Mouse (Mus musculus): ENCODE data around the gene Dip2b. TPM values are rescaled to one million over a fixed set of nuclear protein-coding genes. Genes with fewer than 3 reads are reported as not detected.

Dip2b gene
- polyA plus RNA-seq, 1 experiment, result 20.3 TPM

GRCm38 (mm10) chr15:100228535-100229336 is 190.3 kb downstream of the Dip2b start:
- TF ChIP-seq CTCF (IDR thresholded peaks at IDR 0.05; ENCODE audit: control insufficient read depth, insufficient read depth, insufficient replicate concordance, low read depth, low read length) (no peak), POLR2A (IDR thresholded peaks at IDR 0.05; ENCODE audit: control insufficient read depth, low read depth, low read length) (no peak)
- Histone ChIP-seq H3K4me3 (ENCODE audit: control insufficient read depth, low read depth, low read length) (peak overlapping the region; percentile 99), H3K4me1 (ENCODE audit: control insufficient read depth, insufficient read depth, low read length) (peaks cover 15% of the 10 kb centered on the region), H3K27ac (ENCODE audit: control insufficient read depth, insufficient read depth, low read depth, low read length) (peak overlapping the region; percentile 98), H3K36me3 (ENCODE audit: control insufficient read depth, insufficient read depth, low read length) (0 out of 2 replicates have a peak, but pooled peaks cover 2% of the 10 kb centered on the region), H3K27me3 (ENCODE audit: control insufficient read depth, insufficient read depth, low read length) (no peaks in the 10 kb centered on the region)

- 0 out of 2 replicates have a peak, but pooled peaks cover 2% of the 10 kb centered on the region for H3K36me3 ChIP-seq (ENCODE audit: control insufficient read depth, insufficient read depth, low read length)
Measured at GRCm38 (mm10) chr15:100230655-100231054, 192.2 kb downstream of the Dip2b start.

GRCm38 (mm10) chr15:100231616-100232525 is 193.4 kb downstream of the Dip2b start:
- H3K27me3 ChIP-seq (ENCODE audit: control insufficient read depth, insufficient read depth, low read length), result no peaks in the 10 kb centered on the region
- TF ChIP-seq CTCF (IDR thresholded peaks at IDR 0.05; ENCODE audit: control insufficient read depth, insufficient read depth, insufficient replicate concordance, low read depth, low read length) (no peak), POLR2A (IDR thresholded peaks at IDR 0.05; ENCODE audit: control insufficient read depth, low read depth, low read length) (no peak)
- H3K27ac ChIP-seq (ENCODE audit: control insufficient read depth, insufficient read depth, low read depth, low read length), result no peak overlapping the region
- no peak overlapping the region for H3K4me3 ChIP-seq (ENCODE audit: control insufficient read depth, low read depth, low read length)
- H3K36me3 ChIP-seq (ENCODE audit: control insufficient read depth, insufficient read depth, low read length), result peaks cover 4% of the 10 kb centered on the region; the same call in 1 of the 2 replicates
- H3K4me1 ChIP-seq (ENCODE audit: control insufficient read depth, insufficient read depth, low read length), result peaks cover 10% of the 10 kb centered on the region

More at GRCm38 (mm10) chr15:100230655-100231054, 192.2 kb downstream of the Dip2b start:
- TF ChIP-seq POLR2A (IDR thresholded peaks at IDR 0.05; ENCODE audit: control insufficient read depth, low read depth, low read length) (no peak), CTCF (IDR thresholded peaks at IDR 0.05; ENCODE audit: control insufficient read depth, insufficient read depth, insufficient replicate concordance, low read depth, low read length) (no peak)
- H3K27ac ChIP-seq (ENCODE audit: control insufficient read depth, insufficient read depth, low read depth, low read length), result no peak overlapping the region
- H3K4me3 ChIP-seq (ENCODE audit: control insufficient read depth, low read depth, low read length), result peak overlapping the region; percentile 16; the same call in 1 of the 2 replicates
- H3K27me3 ChIP-seq (ENCODE audit: control insufficient read depth, insufficient read depth, low read length), result no peaks in the 10 kb centered on the region
- H3K4me1 ChIP-seq (ENCODE audit: control insufficient read depth, insufficient read depth, low read length), result peaks cover 14% of the 10 kb centered on the region

GRCm38 (mm10) chr15:100235208-100235965 is 196.9 kb downstream of the Dip2b start:
- Histone ChIP-seq H3K4me3 (ENCODE audit: control insufficient read depth, low read depth, low read length) (no peak overlapping the region), H3K27me3 (ENCODE audit: control insufficient read depth, insufficient read depth, low read length) (no peaks in the 10 kb centered on the region), H3K4me1 (ENCODE audit: control insufficient read depth, insufficient read depth, low read length) (peaks cover 5% of the 10 kb centered on the region; the same call in 1 of the 2 replicates), H3K36me3 (ENCODE audit: control insufficient read depth, insufficient read depth, low read length) (peaks cover 5% of the 10 kb centered on the region), H3K27ac (ENCODE audit: control insufficient read depth, insufficient read depth, low read depth, low read length) (no peak overlapping the region)
- no peak for TF ChIP-seq POLR2A (IDR thresholded peaks at IDR 0.05; ENCODE audit: control insufficient read depth, low read depth, low read length)
- no peak for TF ChIP-seq CTCF (IDR thresholded peaks at IDR 0.05; ENCODE audit: control insufficient read depth, insufficient read depth, insufficient replicate concordance, low read depth, low read length)

GRCm38 (mm10) chr15:100236952-100237351 is 198.5 kb downstream of the Dip2b start:
- Histone ChIP-seq H3K36me3 (ENCODE audit: control insufficient read depth, insufficient read depth, low read length) (peaks cover 7% of the 10 kb centered on the region), H3K4me3 (ENCODE audit: control insufficient read depth, low read depth, low read length) (no peak overlapping the region), H3K4me1 (ENCODE audit: control insufficient read depth, insufficient read depth, low read length) (peaks cover 4% of the 10 kb centered on the region; the same call in 1 of the 2 replicates), H3K27ac (ENCODE audit: control insufficient read depth, insufficient read depth, low read depth, low read length) (no peak overlapping the region), H3K27me3 (ENCODE audit: control insufficient read depth, insufficient read depth, low read length) (no peaks in the 10 kb centered on the region)
- no peak for TF ChIP-seq POLR2A (IDR thresholded peaks at IDR 0.05; ENCODE audit: control insufficient read depth, low read depth, low read length)
- no peak for TF ChIP-seq CTCF (IDR thresholded peaks at IDR 0.05; ENCODE audit: control insufficient read depth, insufficient read depth, insufficient replicate concordance, low read depth, low read length)

GRCm38 (mm10) chr15:100241780-100242179 is 203.3 kb downstream of the Dip2b start:
- Histone ChIP-seq H3K27ac (ENCODE audit: control insufficient read depth, insufficient read depth, low read depth, low read length) (no peak overlapping the region), H3K36me3 (ENCODE audit: control insufficient read depth, insufficient read depth, low read length) (peaks cover 7% of the 10 kb centered on the region), H3K4me3 (ENCODE audit: control insufficient read depth, low read depth, low read length) (no peak overlapping the region), H3K4me1 (ENCODE audit: control insufficient read depth, insufficient read depth, low read length) (peaks cover 2% of the 10 kb centered on the region; the same call in 1 of the 2 replicates), H3K27me3 (ENCODE audit: control insufficient read depth, insufficient read depth, low read length) (no peaks in the 10 kb centered on the region)
- TF ChIP-seq CTCF (IDR thresholded peaks at IDR 0.05; ENCODE audit: control insufficient read depth, insufficient read depth, insufficient replicate concordance, low read depth, low read length), result no peak
- TF ChIP-seq POLR2A (IDR thresholded peaks at IDR 0.05; ENCODE audit: control insufficient read depth, low read depth, low read length), result no peak
